Mouse (Mus musculus) heart, embryonic 16.5 days (tissue): ENCODE measurements around the gene Tbcb. TPM values are rescaled to one million over a fixed set of nuclear protein-coding genes. Genes with fewer than 3 reads are reported as not detected.

Source experiments
- ATAC-seq: fragments of 200-750 bp; cut with Nextera tagmentation; replicated peaks from 2 replicates; pipeline ENCODE4 v1.8.0; 2017; ENCODE audit warnings: moderate number of reproducible peaks; ENCODE audit not compliant: insufficient read depth, low FRiP score; ENCODE audit errors: extremely low read depth
- H3K27ac ChIP-seq: fragments of 300-500 bp; sonication (generic); 2 replicates; pipeline ENCODE4 v1.5.1; 2014; ENCODE audit warnings: mild to moderate bottlenecking, low read length, control low read depth, moderate library complexity
- H3K27me3 ChIP-seq: fragments of 300-500 bp; sonication (generic); 2 replicates; pipeline ENCODE4 v1.6.1; 2014; ENCODE audit warnings: low read length, mixed read lengths; ENCODE audit not compliant: control insufficient read depth, insufficient read depth
- H3K36me3 ChIP-seq: fragments of 300-500 bp; sonication (generic); 2 replicates; pipeline ENCODE4 v1.6.1; 2014; ENCODE audit not compliant: control insufficient read depth, insufficient read depth
- H3K4me1 ChIP-seq: fragments of 300-500 bp; sonication (generic); 2 replicates; pipeline ENCODE4 v1.6.1; 2014; ENCODE audit warnings: low read length, mixed read lengths; ENCODE audit not compliant: control insufficient read depth, insufficient read depth
- H3K4me2 ChIP-seq: fragments of 300-500 bp; sonication (generic); 2 replicates; pipeline ENCODE4 v1.6.1; 2014; ENCODE audit warnings: low read depth, mild to moderate bottlenecking, control low read depth, low read length
- H3K4me3 ChIP-seq: fragments of 300-500 bp; sonication (generic); 2 replicates; pipeline ENCODE4 v1.5.1; 2014; ENCODE audit warnings: mild to moderate bottlenecking, control low read depth, low read length
- H3K9ac ChIP-seq: fragments of 300-500 bp; sonication (generic); 2 replicates; pipeline ENCODE4 v1.6.1; 2014; ENCODE audit warnings: low read length, control low read depth
- H3K9me3 ChIP-seq: fragments of 300-500 bp; sonication (generic); replicated peaks from 2 replicates; pipeline ENCODE4 v1.6.1; 2016; ENCODE audit warnings: low read length; ENCODE audit not compliant: control insufficient read depth
- WGBS: fragments of 180-500 bp; shearing (Covaris S2); extraction: QIAGEN DNeasy Blood & Tissue Kit; methylation state at CpG from one replicate; pipeline ENCODE4 v1.1.7; 2014; 5-methylcytosine and 5-hydroxymethylcytosine counted together
- polyA plus RNA-seq: library from polyadenylated mRNA; unstranded; fragments of >200 nt; fragmentation: Nextera tagmentation; extraction: Ambion mirVana; gene quantifications from 2 replicates; pipeline ENCODE4 v1.2.1, GENCODE M21; 2015

Gene Tbcb
- polyA plus RNA-seq, 1 experiment from 2014 or later: 154 TPM

DNA sequence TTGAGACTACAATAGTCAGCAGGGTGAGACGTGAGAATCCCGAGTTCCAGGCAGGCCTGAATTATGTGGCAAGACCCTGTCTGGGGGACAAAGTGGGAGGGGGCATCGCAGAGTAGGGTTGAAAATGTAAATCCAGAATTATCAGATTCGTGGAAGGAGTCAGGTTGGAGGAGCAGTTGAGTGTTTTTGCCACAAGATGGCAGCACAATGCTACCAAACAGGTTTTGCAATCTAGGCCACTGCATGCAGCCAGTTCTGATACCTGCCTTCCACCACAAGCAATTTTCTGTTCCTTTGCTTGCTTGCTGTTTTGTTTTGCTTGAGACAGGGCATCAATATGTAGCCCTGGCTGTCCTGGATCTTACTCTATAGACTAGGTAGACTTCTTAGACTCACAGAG is 50.8 kb downstream of the Tbcb start:
- Histone ChIP-seq H3K4me3 (no peak overlapping the region), H3K9ac (no peak overlapping the region), H3K9me3 (no peaks in the 10 kb centered on the region), H3K36me3 (peaks cover 17% of the 10 kb centered on the region), H3K27ac (no peak overlapping the region), H3K4me2 (no peak overlapping the region), H3K4me1 (peaks cover 8% of the 10 kb centered on the region; the same call in 1 of the 2 replicates), H3K27me3 (no peaks in the 10 kb centered on the region)
- 4% methylated on average over 4 of the region's 4 CpGs for WGBS
- ATAC-seq: no peak

DNA sequence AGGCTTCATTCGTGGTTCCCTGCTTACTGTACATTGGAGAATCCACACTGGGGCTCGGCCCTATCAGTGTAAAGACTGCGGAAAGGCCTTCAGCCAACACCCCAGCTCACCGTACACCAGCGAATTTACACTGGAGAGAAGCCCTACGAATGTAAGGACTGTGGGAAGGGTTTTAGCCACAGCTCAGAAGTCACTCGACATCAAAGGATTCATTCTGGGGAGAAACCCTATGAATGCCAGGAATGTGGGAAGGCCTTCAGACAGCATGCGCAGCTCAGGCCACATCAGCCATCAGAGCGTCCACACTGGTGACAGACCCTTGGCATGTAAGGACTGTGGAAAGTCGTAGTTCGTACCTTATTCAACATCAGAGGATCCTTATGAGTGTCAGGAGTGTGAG is 53.8 kb downstream of the Tbcb start:
- H3K9me3 ChIP-seq: no peaks in the 10 kb centered on the region
- 62% methylated on average over 11 of the region's 11 CpGs for WGBS
- H3K4me2 ChIP-seq: no peak overlapping the region
- peaks cover 22% of the 10 kb centered on the region for H3K36me3 ChIP-seq
- no peak overlapping the region for H3K4me3 ChIP-seq
- H3K27me3 ChIP-seq: no peaks in the 10 kb centered on the region
- no peak overlapping the region for H3K9ac ChIP-seq
- H3K27ac ChIP-seq: no peak overlapping the region
- ATAC-seq: no peak
- no peaks in the 10 kb centered on the region for H3K4me1 ChIP-seq

- no peak overlapping the region for H3K4me3 ChIP-seq
- H3K27me3 ChIP-seq: no peaks in the 10 kb centered on the region
- no peak overlapping the region for H3K27ac ChIP-seq
- H3K9ac ChIP-seq: no peak overlapping the region
- 70% methylated on average over 12 of the region's 12 CpGs for WGBS
- no peak for ATAC-seq
- no peak overlapping the region for H3K4me2 ChIP-seq
- no peaks in the 10 kb centered on the region for H3K9me3 ChIP-seq
- H3K36me3 ChIP-seq: peaks cover 22% of the 10 kb centered on the region
- H3K4me1 ChIP-seq: no peaks in the 10 kb centered on the region
Observed at GRCm38 (mm10) chr7:30176474-30176873, 55.6 kb downstream of the Tbcb start.

Other genes with a start within 250 kb of the Tbcb start
- 16.0 and 18.4 TPM in 2 replicates for gene Zfp568, start 248.3 kb downstream of the Tbcb start, polyA plus RNA-seq
- 4.3 and 4.7 TPM in 2 replicates for gene Zfp14, start 180.9 kb downstream of the Tbcb start, polyA plus RNA-seq
- gene Zfp82, start 159.4 kb downstream of the Tbcb start, polyA plus RNA-seq: 4.8 and 5.2 TPM in 2 replicates
- not detected in 2 replicates for gene Gm26920, start 141.9 kb downstream of the Tbcb start, polyA plus RNA-seq
- gene Zfp566, start 141.7 kb downstream of the Tbcb start, polyA plus RNA-seq: 6.2 and 7.1 TPM in 2 replicates
- 75.3 and 76.0 TPM in 2 replicates for gene Zfp260, start 137.5 kb downstream of the Tbcb start, polyA plus RNA-seq
- 11.2 and 13.3 TPM in 2 replicates for gene Zfp382, start 110.3 kb downstream of the Tbcb start, polyA plus RNA-seq
- gene Zfp146, start 62.5 kb downstream of the Tbcb start, polyA plus RNA-seq: 7.2 and 7.3 TPM in 2 replicates
- 506 and 580 TPM in 2 replicates for gene Cox7a1, start 48.1 kb downstream of the Tbcb start, polyA plus RNA-seq
- gene Capns1, start 33.5 kb downstream of the Tbcb start, polyA plus RNA-seq: 85.4 and 87.7 TPM in 2 replicates
- 112 TPM in 2 replicates for gene Polr2i, start 324 bp downstream of the Tbcb start, polyA plus RNA-seq
- gene Ovol3, start 3.5 kb upstream of the Tbcb start, polyA plus RNA-seq: 0.20 TPM in 1 of 2 replicates, not detected in the other
- 0.29 and 0.47 TPM in 2 replicates for gene Thap8, start 47.8 kb upstream of the Tbcb start, polyA plus RNA-seq
- 6.9 and 8.1 TPM in 2 replicates for gene Wdr62, start 48.1 kb upstream of the Tbcb start, polyA plus RNA-seq
- gene Clip3, start 59.5 kb upstream of the Tbcb start, polyA plus RNA-seq: 7.0 and 8.0 TPM in 2 replicates
- gene Alkbh6, start 76.4 kb upstream of the Tbcb start, polyA plus RNA-seq: 62.0 and 67.1 TPM in 2 replicates
- 9.2 and 10.0 TPM in 2 replicates for gene Syne4, start 82.5 kb upstream of the Tbcb start, polyA plus RNA-seq
- 3.6 and 7.3 TPM in 2 replicates for gene E130208F15Rik, start 89.5 kb upstream of the Tbcb start, polyA plus RNA-seq
- 12.0 and 17.0 TPM in 2 replicates for gene Sdhaf1, start 91.6 kb upstream of the Tbcb start, polyA plus RNA-seq
- 1.2 and 1.4 TPM in 2 replicates for gene Lrfn3, start 130.5 kb upstream of the Tbcb start, polyA plus RNA-seq
- gene Tyrobp, start 181.5 kb upstream of the Tbcb start, polyA plus RNA-seq: 32.2 and 34.7 TPM in 2 replicates
- 2.2 and 4.6 TPM in 2 replicates for gene Hcst, start 187.6 kb upstream of the Tbcb start, polyA plus RNA-seq
- 1.7 and 1.8 TPM in 2 replicates for gene Nfkbid, start 189.5 kb upstream of the Tbcb start, polyA plus RNA-seq
- 11.1 and 13.5 TPM in 2 replicates for gene Aplp1, start 213.3 kb upstream of the Tbcb start, polyA plus RNA-seq
- 0.15 and 0.20 TPM in 2 replicates for gene Kirrel2, start 225.4 kb upstream of the Tbcb start, polyA plus RNA-seq
- gene Nphs1, start 226.0 kb upstream of the Tbcb start, polyA plus RNA-seq: 0.19 TPM in 1 of 2 replicates, not detected in the other